Mouse (Mus musculus) gastrocnemius, adult 2 months (tissue): ENCODE measurements around the gene Ass1. TPM values are rescaled to one million over a fixed set of nuclear protein-coding genes. Genes with fewer than 3 reads are reported as not detected.

Source experiments
- DNase-seq: peaks from one replicate; pipeline ENCODE4 v3.0.0; 2022
- H3K27ac ChIP-seq: fragments of 200-600 bp; 2 replicates; pipeline ENCODE4 v1.8.1; 2022; ENCODE audit warnings: mild to moderate bottlenecking
- H3K4me3 ChIP-seq: fragments of 200-600 bp; 2 replicates; pipeline ENCODE4 v1.8.1; 2022; ENCODE audit warnings: mild to moderate bottlenecking, moderate library complexity
- CTCF ChIP-seq: fragments of 200-600 bp; IDR thresholded peaks from 2 replicates; pipeline ENCODE4 v1.8.1; 2022; ENCODE audit warnings: antibody characterized with exemption, mild to moderate bottlenecking, moderate library complexity
- intact Hi-C: fragments of 180-260 bp; cut with DNase I; formaldehyde crosslinking; loops from one replicate; pipeline ENCODE4 v1.15.1; 2025
- long read RNA-seq, 2 experiments: library from polyadenylated mRNA; stranded (forward); transcript quantifications; one replicate each; pipeline ENCODE4 v2.0.0; 2021
- total RNA-seq, 2 experiments: library from RNA; stranded (reverse); gene quantifications; 2 replicates each; pipeline ENCODE4 v1.2.3; 2021

Gene Ass1
- 1 to 10 TPM; 2.6 to 3.9 TPM for total RNA-seq
- long read RNA-seq, experiment 1, partial matches to known transcripts: 0 of 2 reads
- long read RNA-seq, experiment 1, other reads (novel, unspliced or antisense): 0 of 2 reads
- long read RNA-seq, experiment 2, partial matches to known transcripts: 0 of 3 reads
- long read RNA-seq, experiment 2, other reads (novel, unspliced or antisense): 0 of 3 reads

DNA sequence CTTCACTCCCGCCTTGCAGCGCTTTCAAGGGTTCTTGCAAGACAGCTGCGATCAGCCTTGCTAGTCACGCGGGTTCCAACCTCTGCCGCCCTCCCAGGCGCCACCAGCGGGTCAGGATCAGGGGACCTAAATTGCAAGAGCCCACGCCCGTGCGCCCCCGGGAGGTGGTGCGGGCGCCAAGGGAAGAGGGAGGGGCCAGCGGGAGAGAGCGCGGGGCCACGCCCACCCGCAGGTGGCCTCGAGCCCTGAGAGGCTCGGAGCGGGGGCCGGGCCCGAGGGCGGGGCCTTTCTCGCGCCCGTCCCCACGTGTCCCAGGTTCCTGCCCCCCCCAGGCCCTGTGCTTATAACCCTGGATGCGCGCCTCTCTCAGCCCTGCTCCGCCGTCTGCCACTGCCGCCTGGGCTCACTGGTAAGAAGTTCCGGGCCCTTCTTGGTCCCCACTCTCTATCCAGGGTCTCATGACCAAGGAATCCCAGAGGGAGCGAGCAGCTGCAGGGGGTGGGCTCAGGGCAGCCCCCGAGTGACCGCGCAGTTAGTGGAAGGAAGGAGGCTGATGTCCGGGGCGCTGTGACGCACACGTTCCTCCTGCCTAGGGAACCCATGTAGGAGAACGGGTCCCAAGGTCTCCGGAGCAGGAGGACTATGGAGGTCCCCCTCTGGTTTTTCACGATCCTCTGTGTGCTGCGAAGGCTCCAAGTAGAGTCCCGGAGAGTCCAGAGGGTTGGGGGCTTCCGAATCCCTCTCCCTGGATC lies at the start of gene Ass1:
Gene Ass1, plus strand, starts transcription at position 277 of the 752 bp plus-strand sequence.
- peak; percentile 51 for TF ChIP-seq CTCF
- intact Hi-C loops: no loop called here
- Histone ChIP-seq H3K27ac (peak within 1 kb of the TSS; percentile 78), H3K4me3 (peak within 1 kb of the TSS; percentile 81)
- DNase-seq: peak; percentile 86

DNA sequence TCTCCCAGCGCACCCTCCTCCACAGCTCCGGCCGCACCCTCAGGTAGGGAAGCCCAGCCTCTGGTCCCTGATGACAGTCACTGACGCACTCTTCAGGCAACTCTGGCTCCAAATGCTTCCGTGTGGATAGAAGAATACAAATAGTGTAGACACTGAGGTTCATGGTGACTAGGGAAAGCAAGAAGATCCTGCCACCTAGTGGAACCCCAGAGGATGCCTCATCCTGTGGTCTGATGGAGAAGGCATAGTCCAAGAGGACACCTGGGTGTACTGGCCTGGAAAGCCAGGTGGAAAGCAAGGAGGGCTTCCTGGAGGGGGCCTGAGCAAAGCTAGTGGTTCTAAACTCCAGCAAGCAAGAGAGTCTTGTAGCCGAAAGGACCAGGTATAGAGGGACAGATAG lies 49.1 kb upstream of the Ass1 start:
- H3K4me3 ChIP-seq: no peak overlapping the region
- H3K27ac ChIP-seq: no peak overlapping the region
- peak; percentile 13; the same call in 1 of the 2 replicates for TF ChIP-seq CTCF
- DNase-seq: no peak
- intact Hi-C loops: no loop called here

DNA sequence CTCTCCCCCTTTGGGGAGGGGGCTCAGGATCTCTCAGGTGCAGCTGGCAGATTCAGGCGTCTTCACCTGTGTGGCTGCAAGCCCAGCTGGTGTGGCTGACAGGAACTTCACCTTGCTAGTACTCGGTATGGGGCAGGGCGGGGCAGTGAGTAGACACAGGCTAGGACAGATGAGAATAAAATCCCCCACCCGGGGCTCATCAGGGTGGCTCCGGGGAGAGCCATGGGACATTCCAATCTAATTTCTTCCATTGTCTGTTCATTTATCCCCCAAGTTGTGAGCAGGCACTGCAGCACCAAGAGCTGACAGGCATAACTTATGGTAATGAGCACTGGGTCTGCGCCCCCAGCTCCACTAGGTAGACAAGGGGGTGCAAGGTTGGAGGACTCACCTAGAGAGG lies 47.4 kb upstream of the Ass1 start:
- TF ChIP-seq CTCF: no peak
- DNase-seq: no peak
- H3K4me3 ChIP-seq: no peak overlapping the region

DNA sequence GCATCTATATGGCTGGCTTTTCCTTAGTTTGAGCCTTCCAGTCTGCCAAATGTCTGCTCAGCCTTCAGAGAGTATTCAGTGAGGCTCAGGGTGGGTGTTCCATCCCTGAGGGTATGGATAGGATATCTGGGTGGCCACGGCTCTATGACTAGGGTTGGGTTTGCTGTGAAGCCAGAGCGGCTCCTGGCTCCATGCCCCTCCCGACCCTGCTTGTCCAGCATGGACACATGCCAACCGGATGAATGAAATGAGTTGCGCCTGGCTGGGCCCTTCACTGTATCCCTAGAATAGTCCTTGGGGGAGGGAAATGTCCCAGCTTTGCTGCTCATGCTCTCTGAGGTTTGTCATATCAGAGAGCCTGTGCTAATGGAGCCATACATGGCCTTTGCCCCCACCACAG lies 38.5 kb upstream of the Ass1 start:
- no peak for DNase-seq
- Histone ChIP-seq H3K4me3 (no peak overlapping the region), H3K27ac (no peak overlapping the region)
- intact Hi-C loops: no loop called here
- no peak for TF ChIP-seq CTCF

More for the DNA sequence above, 47.4 kb upstream of the Ass1 start:
- intact Hi-C loops: no loop called here
- H3K27ac ChIP-seq: no peak overlapping the region

DNA sequence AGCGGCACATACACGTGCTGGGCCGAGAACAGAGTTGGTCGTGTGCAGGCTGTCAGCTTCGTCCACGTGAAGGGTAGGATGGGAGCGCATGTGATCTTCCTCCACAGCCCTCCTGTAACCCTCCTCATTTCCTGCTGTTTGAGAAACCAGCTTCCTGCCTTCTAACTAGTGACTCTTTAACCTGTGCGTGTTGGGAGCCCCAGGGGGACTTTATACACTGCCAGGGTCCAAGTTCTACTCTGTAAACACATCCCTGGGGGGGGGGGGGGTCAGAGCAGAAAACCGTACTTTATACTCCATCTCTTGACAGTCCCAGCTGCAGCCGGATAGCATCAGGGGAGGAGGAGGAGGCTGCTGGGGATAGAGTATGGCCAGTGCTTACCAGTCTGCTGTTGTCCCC lies 35.3 kb upstream of the Ass1 start:
- DNase-seq: no peak
- intact Hi-C loops: loop anchor here (1.0 kb wide), 1 partner anchor 38 kb away; no protein-coding TSS in a partner anchor
- TF ChIP-seq CTCF: no peak
- Histone ChIP-seq H3K27ac (no peak overlapping the region), H3K4me3 (no peak overlapping the region)

DNA sequence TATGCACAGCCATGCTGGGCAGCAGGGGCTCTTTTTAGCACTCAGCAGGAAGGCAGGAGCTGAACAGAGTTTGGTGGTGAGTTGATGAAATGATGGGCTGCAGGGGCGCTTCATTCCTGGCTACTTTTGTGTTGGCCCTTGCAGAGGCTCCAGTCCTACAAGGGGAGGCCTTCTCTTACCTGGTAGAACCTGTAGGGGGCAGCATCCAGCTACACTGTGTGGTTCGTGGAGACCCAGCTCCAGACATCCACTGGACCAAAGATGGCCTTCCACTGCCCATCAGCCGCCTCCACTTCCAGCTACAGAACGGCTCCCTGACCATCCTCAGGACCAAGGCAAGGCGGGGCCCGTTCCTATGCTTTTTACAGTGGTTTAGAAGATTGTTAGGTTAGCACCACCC lies 34.4 kb upstream of the Ass1 start:
- intact Hi-C loops: loop anchor here (1.0 kb wide), 1 partner anchor 37 kb away; no protein-coding TSS in a partner anchor
- peak; percentile 54 for DNase-seq
- H3K27ac ChIP-seq: no peak overlapping the region
- TF ChIP-seq CTCF: peak; percentile 73
- H3K4me3 ChIP-seq: no peak overlapping the region

DNA sequence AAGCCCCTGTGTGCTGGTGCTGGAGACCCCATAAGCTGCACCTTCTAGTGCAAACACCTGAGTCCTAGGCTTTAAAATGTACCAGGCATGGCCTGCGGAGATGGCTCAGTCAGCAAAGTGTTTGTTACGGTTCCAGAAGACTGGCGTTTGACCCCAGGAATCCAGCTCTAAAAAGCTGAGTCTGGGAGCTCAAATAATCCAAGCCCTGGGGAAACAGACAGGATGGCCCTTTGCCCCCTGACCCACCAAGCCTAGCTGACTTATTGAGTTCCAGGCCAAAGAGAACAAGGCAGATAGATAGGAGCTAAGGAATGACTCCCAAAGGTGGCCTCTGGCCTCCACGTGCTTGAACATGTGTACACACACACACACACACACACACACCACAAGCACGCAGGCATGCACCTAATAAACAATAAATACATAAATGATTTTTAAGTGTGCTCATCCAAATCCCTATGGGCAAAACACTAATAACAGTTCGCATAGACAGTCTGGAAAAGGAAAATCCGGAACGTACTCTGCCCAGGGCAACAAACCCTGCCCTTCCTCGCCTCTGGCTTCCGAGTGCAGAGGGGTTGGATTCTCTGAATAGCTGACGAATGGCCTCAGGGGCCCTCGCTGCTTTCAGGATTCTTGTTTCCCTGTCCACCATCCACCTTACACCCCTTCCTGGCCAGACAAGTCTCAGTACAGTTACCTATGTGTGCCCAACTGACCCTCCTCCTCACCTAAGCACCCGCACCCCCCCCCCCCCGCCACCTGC lies 32.3 kb upstream of the Ass1 start:
- TF ChIP-seq CTCF: no peak
- DNase-seq: no peak
- H3K27ac ChIP-seq: no peak overlapping the region
- no peak overlapping the region for H3K4me3 ChIP-seq
- intact Hi-C loops: no loop called here

DNA sequence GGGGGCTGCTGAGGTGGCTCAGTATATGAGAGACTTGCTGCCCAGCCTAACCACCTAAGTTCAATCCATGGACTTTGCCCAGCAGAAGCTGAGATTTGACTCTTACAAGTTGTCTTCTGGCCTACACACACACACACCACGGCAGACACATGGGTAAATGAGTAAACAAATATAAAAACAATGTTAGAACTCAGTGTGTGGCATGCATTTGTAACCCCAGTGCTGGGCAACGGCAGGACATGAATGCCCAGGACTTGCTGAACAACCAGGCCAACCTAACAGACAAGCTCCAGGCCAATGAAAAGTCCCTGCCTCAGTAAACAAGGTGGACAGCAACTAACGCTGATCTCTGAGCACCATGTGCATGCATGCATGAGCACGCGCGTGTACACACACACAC lies 30.4 kb upstream of the Ass1 start:
- DNase-seq: no peak
- no peak overlapping the region for H3K4me3 ChIP-seq
- TF ChIP-seq CTCF: no peak
- intact Hi-C loops: no loop called here
- H3K27ac ChIP-seq: no peak overlapping the region

DNA sequence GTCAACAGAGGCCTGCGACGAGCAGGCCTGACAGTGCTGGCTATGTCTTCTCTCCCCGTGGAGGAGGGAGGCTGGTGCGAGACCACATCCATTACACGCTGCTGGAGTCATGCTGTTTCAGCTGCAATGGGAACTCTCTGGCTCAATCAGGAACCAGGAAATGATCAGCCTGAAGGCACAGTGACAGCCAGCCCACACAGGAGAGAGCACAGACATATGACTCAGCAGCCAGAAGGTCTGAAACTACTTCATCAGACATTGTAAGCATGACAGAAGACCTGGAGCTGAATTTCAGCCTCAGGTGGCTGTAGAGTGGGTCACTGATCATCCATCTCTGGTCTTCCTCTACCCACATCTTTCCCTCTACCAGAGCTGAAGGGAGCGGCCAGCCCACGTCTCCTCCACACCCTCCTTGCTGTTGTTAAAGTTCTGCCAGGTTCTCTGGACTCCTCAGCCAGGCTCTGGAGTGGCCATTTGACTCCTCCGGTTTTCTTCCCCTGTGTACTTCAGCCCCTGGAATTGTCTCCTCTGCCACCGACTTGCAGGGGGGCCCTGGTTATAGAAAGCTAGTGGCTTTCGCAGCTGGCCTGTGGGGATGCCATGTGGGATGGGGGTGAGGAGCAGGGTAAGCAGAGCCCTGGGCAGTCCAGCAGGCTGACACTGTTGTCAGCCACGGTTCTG lies 27.4 kb upstream of the Ass1 start:
- intact Hi-C loops: no loop called here
- Histone ChIP-seq H3K27ac (peak overlapping the region; percentile 44), H3K4me3 (no peak overlapping the region)
- DNase-seq: peak; percentile 42
- TF ChIP-seq CTCF: no peak

DNA sequence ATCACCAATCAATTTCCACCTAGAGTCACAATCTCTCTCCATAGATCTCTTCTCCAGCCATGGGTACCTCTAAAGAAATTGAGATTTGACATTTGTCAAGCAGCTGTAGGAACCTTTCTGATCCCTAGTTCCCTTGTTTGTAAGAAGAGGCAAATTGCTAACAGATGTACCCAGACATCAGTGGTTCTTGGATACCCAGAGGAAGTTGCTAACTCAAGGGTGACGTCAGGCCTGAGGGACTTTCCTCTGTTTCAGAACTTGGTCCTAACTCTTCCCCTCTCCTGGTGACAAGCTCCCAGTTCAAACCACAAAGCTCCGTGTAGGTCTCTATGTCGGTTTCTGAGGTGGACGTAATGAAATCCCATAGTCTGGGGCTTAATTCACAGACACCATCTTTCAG lies 24.0 kb upstream of the Ass1 start:
- intact Hi-C loops: no loop called here
- no peak for TF ChIP-seq CTCF
- no peak overlapping the region for H3K27ac ChIP-seq
- H3K4me3 ChIP-seq: no peak overlapping the region
- no peak for DNase-seq

DNA sequence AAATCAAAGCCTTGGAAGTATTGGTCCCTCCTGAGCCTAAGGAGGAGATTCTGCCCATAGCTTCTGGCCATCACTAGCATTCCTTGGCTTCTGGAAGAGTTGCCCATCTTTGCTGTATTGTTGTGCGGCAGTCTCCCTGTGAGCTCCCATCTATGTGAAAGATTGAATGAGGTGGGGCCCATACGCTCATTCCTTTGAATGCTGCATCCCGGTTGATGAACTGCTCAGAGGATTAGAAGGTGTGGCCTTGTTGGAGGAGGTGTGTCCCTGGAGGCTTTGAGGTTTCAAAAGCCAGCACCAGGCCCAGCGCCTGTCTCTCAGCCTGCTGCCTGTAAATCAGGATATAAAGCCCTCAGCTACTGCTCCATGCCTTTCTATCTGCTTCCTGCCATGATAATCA lies 23.6 kb upstream of the Ass1 start:
- no peak for TF ChIP-seq CTCF
- Histone ChIP-seq H3K4me3 (no peak overlapping the region), H3K27ac (no peak overlapping the region)
- intact Hi-C loops: no loop called here
- no peak for DNase-seq

DNA sequence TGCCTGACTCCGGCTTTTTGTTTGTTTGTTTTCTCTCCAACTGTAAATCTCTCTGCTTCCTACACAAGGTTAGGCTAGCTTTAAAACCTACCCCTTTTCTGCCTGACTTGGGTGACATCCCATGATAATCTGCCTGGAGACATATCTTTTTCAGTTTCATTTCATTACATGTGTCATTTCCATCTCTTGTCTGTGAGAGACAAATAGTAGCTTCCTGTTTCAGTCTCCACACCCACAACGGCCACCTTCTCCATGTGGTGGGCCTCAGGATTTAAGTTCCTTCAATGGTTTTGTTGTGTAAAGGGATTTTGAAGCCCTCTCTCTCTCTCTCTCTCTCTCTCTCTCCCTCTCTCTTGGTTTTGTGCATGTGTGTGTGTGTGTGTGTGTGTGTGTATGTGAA lies 22.5 kb upstream of the Ass1 start:
- TF ChIP-seq CTCF: no peak
- Histone ChIP-seq H3K4me3 (no peak overlapping the region), H3K27ac (no peak overlapping the region)
- intact Hi-C loops: no loop called here
- no peak for DNase-seq
